Mouse (Mus musculus) megakaryocyte, adult 5-6 weeks (primary cell): ENCODE measurements around the gene Gp1ba. TPM values are rescaled to one million over a fixed set of nuclear protein-coding genes. Genes with fewer than 3 reads are reported as not detected.

ENCODE experiments used
- ATAC-seq: 2 replicates; pipeline ENCODE4 v1.8.0; 2016; ENCODE audit warnings: mild to moderate bottlenecking, inconsistent platforms; ENCODE audit not compliant: poor library complexity, severe bottlenecking
- total RNA-seq, 2 experiments: library from RNA; stranded (forward) in 1 of 2; stranded (reverse) in 1 of 2; fragments of 153-499, 151-499 nt in 1 of 2; fragments of 221-1000, 200-1000 nt in 1 of 2; gene quantifications; 2 replicates each; pipeline versions ENCODE4 v1.2.3 to v1.2.4; 2015 to 2017

Gp1ba gene
- total RNA-seq, 2 experiments from 2014 or later: 0.04 to 0.20 TPM

DNA sequence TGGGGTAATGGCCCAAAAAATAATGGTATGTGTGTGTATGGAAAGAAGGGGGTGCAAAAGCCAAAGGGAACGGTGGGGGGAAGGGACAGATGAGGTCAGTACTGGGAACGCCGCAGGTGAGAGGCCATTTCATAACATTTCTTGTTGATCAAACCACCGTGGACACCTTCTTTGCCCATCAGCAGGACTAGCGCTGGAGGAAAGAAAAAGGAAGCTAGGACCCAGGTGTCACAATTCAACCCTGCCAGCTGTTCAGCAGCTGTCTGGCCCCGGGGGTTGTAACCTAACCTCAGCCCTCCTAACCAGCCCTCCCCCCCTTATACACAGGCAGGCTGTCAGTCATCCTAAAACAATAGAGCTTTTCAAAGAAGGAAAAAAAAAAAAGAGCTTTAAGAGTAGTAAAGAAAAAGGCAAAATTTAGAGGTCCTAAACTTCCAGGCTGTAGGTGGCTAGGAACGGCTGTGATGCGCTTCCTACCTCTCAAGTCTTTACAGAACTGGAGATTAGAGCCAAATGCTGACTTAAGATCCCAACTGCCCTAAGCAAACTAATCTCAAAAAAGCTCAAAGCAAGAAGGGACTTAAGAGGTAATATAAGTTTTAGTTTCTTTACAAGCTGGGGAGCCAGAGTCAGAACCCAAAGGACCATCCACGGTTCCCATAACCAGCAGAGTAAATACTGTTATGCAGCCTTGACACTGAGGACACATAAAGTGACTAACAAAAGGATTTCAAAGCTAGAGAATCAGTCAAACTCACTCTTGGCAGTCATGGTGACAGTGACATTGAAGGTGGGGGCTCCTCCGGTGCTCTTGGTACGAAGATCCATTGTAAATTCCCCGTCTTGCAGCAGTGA is 13.3 kb downstream of the Gp1ba start:
- ATAC-seq: no peak

DNA sequence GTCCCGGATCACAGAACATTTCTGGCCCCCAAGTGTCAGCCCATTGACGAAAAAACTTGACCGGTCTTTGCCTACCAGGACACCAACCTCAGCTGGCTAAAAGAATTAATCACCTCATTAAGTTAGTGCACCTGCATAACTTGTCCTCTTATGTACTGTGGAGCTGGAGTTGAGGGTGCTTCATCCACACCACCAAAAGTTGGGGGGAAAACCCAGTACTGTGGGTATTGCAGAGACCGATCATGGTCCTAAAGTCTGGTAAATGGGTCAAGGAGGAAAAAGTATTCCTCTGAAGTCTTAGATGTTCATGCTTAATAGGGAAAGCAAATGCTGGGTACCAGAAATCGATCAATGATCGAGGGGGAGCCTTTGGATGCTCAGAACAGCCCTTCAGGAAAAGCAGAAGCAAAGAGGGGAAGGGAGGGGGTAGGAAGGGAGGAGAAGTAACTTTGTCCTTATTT is 14.0 kb downstream of the Gp1ba start:
- ATAC-seq: peak; percentile 21

DNA sequence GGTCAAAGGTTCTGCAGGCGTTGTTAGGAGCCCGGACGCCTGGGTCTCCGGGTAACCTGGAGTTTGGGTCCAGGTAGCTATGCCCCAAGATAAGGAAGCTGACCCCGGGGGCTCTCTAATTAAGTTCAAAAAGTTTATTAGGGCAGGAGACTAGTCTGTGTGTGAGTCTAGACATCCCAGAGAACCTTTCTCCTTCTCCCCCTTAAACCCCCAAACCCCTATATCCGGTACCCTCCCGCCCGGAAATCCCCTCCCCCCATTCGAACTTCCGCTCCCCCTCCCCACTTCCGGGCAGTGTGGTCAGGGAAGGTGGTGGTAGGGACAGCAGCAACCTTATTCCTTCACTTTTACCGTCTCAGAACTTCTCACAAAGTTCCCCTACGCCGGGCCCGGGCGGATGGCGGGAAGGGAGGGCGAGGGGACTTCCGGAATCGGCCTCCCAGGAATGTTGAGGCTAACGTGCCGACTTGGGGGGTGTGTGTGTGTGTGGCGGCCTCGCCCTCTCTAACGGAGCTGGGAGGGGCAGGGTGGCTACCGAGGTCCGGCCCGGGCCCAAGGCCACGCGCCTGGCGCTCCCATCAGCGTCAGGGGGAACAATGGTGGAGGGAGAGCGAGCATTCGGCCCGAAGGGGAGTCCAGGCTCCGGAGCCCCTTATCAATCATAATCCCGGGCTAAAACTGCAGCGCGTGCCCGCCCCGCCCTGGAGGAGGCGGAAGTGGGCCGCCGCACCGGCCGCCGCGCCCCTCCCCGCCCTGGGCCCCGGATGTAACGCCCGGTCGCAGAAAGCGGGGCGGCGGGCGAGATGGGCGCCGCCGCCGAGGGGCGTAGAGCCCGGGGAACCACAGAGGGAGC is 14.6 kb downstream of the Gp1ba start:
- peak; percentile 29 for ATAC-seq

GRCm38 (mm10) chr11:70654198-70654922 is 15.4 kb downstream of the Gp1ba start, which contains the start of gene Pfn1:
Gene Pfn1, minus strand, starts transcription at chr11:70654644.
- ATAC-seq: peak; percentile 53

- ATAC-seq: peak; percentile 32
Observed at GRCm38 (mm10) chr11:70654923-70655570, 16.1 kb downstream of the Gp1ba start.

GRCm38 (mm10) chr11:70655571-70656455 is 16.9 kb downstream of the Gp1ba start:
- ATAC-seq: no peak

- no peak for ATAC-seq
Observed at GRCm38 (mm10) chr11:70656456-70656927, 17.6 kb downstream of the Gp1ba start.

GRCm38 (mm10) chr11:70656964-70657363 is 18.0 kb downstream of the Gp1ba start, which contains the start of gene Eno3:
Gene Eno3, plus strand, starts transcription at chr11:70657202.
- no peak for ATAC-seq

GRCm38 (mm10) chr11:70657573-70657972 is 18.7 kb downstream of the Gp1ba start:
- no peak for ATAC-seq

DNA sequence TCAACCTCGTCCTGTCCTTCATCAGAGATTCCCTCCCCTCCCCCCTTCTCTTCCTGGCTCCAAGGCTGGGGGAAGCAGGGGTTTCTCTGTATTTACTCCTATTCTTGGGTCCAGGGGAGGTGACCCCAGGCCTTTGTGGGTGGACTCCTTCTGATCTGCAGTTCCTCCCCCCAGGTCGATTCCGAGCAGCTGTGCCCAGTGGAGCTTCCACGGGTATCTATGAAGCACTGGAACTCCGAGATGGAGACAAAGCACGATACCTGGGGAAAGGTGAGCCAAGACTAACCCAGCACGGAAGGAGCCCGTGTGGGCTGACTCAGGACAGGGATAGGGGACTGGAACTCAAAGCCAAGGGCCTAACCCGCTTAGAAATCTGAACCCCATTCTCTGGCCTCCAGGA is 19.1 kb downstream of the Gp1ba start:
- no peak for ATAC-seq

GRCm38 (mm10) chr11:70658521-70658920 is 19.6 kb downstream of the Gp1ba start:
- ATAC-seq: no peak

DNA sequence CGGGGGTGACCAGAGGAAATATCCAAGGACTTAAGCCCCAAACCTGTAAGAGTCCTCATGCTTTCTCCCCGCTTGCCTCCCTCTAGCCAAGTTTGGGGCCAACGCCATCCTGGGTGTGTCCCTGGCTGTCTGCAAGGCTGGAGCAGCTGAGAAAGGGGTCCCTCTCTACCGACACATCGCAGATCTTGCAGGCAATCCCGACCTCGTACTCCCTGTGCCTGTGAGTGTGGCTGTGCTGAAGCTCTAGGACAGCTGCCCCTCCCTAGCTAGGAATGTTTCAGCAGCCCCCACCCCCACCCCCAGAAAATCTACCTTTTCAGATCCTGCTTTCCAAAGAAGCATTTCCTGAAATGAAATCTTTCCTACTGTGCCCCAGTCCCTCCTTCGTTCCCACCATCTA is 20.0 kb downstream of the Gp1ba start:
- no peak for ATAC-seq

DNA sequence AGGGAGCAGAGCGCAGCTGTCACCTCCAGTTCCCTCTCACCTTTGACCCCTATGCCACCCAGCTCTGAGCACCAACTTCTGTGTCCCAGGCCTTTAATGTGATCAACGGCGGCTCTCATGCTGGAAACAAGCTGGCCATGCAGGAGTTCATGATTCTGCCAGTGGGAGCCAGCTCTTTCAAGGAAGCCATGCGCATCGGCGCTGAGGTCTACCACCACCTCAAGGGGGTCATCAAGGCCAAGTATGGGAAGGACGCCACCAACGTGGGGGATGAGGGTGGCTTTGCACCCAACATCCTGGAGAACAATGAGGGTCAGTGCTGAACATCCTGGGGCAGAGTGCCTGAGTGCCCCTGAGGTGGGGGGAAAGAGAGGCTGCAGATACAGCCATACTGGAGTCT is 21.6 kb downstream of the Gp1ba start:
- no peak for ATAC-seq

- ATAC-seq: no peak
Observed at GRCm38 (mm10) chr11:70663101-70663500, 24.2 kb downstream of the Gp1ba start.

- ATAC-seq: no peak
Observed at GRCm38 (mm10) chr11:70663957-70664356, 25.0 kb downstream of the Gp1ba start.

- no peak for ATAC-seq
Observed at GRCm38 (mm10) chr11:70664741-70665140, 25.8 kb downstream of the Gp1ba start.

- ATAC-seq: no peak
Observed at GRCm38 (mm10) chr11:70666687-70667086, 27.8 kb downstream of the Gp1ba start.

DNA sequence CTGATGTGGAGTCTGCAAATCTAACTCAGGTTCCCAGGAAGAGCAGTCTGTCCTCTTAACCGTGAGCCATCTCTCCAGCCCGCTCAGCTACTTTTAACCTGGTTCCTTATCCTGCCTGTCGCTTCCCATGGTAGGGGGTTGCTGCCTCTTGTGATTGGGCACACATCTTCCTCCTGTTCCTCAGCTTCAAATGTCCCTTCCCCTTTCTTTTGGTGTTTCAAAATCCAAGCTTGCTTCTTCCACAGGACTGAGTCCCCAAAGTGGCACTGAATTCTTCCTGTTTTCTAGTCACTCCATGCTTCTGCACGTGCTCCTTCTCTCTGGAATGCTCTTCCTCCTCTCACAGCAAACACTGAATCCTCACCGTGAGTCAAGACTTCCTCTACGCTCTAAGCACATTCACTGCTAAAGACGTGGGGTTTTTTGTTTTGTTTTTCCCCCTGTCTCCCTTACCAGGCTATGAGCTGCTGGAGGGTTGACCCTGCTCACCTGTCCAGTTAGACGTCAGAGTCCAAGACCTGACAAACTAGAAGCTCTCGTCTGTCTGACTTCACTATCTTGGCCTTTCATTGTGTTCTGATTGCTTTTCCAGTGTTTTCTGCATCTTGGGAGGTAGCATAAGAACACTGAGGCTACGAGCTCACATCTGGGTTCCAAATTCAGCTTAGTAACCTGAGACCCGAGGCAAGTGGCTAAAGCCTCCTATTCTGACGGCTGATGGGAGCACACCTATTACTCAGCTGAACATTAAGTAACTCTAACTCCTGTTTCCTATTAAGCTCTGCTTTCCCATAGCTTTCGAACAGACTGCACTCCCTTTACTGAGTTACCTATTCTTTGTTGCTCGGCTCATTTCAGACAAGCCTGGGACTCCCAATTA is 28.6 kb downstream of the Gp1ba start:
- no peak for ATAC-seq
